Mouse (Mus musculus) lung, adult 2 months (tissue): ENCODE measurements around the gene A730061H03Rik.

Source experiments
- CTCF ChIP-seq: fragments of 200-500 bp; IDR thresholded peaks from 2 replicates; pipeline ENCODE4 v1.5.1; 2011; ENCODE audit warnings: mild to moderate bottlenecking, low read length, control low read depth; ENCODE audit not compliant: insufficient read depth
- POLR2A ChIP-seq: fragments of 200-500 bp; IDR thresholded peaks from 2 replicates; pipeline ENCODE4 v1.6.1; 2011; ENCODE audit warnings: low read depth, mild to moderate bottlenecking, control low read depth, low read length, borderline replicate concordance; ENCODE audit errors: extremely low read depth

- TF ChIP-seq POLR2A (no peak), CTCF (no peak)
Observed at GRCm38 (mm10) chr14:55519604-55520003, 40.6 kb downstream of the A730061H03Rik start.
